Mouse (Mus musculus) heart, postnatal 14 days (tissue): ENCODE measurements around the gene Cdc42ep4. TPM values are rescaled to one million over a fixed set of nuclear protein-coding genes. Genes with fewer than 3 reads are reported as not detected.

Experiments used
- DNase-seq, 2 experiments: peaks; one replicate each; pipeline ENCODE4 v3.0.0; 2021 to 2022
- intact Hi-C: fragments of 180-260 bp; cut with DNase I; formaldehyde crosslinking; loops from one replicate; pipeline ENCODE4 v1.15.1; 2025
- total RNA-seq, 2 experiments: library from RNA; stranded (reverse); gene quantifications; 2 replicates each; pipeline ENCODE4 v1.2.3; 2021

Gene Cdc42ep4
- total RNA-seq, 2 experiments from 2014 or later: 30.9 to 33.4 TPM

DNA sequence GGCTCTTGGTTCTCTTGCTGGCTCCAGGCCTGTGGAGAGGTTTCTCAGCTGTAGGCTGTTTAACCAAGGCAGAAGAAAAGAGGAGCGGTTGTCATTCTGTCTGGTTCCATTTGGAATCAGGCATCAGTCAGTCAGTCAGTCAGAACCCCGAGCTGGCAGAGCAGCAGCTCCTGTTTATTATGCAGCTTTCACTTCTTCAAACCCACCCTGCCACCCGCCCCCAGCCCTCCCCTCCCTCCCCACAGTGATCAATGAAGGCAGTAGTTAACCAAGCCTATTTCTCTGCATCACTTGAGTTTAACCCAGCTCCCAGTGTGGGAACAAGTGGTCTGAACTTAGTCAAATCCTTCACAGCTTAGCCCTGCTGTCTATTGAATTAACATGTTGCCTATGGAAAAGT, 59.8 kb downstream of the Cdc42ep4 start:
- intact Hi-C loops: no loop called here
- DNase-seq: no peak

DNA sequence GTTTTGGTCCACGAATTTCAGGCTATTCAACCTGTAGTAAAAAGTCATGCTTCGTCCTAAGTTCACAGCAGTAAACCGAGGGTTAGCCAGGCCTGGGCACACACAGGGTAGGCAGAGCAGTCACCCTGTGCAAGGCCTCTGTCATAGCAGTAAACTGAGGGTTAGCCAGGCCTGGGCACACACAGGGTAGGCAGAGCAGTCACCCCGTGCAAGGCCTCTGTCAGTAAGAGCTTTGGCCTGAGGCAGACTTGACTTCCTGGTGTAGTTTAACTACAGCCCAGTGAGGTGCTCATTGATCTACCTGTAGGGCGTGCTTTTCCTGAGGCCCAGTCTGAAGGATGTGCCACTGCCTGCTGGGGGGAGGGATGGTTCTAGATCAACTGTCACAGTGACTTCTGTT, 60.4 kb downstream of the Cdc42ep4 start:
- intact Hi-C loops: no loop called here
- DNase-seq: no peak

DNA sequence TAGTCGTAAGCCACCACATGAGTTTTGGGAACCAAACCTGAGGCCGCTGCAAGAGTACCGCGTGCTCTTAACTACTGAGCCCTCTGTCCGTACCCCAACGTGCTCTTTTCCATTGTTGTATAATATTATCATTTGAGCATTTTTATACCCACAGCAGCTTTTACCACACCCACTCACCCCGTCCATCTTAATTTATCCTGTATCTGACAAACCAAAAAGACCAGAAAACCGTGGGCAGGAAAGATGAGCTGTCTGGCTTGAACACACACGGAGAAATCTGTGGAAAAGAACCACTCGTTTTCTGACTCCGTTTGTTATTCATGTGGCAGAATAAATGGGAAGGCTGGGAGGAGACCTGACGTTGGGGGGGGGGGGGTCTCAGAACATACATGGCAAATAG, 61.2 kb downstream of the Cdc42ep4 start:
- DNase-seq: no peak
- intact Hi-C loops: no loop called here

DNA sequence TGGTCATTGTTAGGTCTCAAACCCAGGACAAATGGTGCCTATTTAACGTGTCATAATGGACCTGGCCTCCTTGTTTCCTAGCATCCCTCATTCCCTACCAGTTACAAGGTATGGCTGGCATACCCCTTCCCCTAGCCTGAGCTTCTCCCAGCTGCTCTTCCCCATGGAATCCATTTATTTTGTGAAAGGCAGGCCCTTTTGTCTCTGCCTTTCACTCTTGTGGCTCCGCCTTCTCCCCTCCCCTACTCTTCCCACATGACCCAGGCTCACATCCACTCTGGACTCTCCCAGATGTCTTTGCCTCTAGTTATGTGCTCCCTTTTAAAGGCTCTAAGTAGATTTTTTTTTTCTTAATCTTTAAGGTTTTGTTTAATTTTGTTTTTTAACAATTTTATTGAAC, 64.7 kb downstream of the Cdc42ep4 start:
- intact Hi-C loops: no loop called here
- DNase-seq: no peak

DNA sequence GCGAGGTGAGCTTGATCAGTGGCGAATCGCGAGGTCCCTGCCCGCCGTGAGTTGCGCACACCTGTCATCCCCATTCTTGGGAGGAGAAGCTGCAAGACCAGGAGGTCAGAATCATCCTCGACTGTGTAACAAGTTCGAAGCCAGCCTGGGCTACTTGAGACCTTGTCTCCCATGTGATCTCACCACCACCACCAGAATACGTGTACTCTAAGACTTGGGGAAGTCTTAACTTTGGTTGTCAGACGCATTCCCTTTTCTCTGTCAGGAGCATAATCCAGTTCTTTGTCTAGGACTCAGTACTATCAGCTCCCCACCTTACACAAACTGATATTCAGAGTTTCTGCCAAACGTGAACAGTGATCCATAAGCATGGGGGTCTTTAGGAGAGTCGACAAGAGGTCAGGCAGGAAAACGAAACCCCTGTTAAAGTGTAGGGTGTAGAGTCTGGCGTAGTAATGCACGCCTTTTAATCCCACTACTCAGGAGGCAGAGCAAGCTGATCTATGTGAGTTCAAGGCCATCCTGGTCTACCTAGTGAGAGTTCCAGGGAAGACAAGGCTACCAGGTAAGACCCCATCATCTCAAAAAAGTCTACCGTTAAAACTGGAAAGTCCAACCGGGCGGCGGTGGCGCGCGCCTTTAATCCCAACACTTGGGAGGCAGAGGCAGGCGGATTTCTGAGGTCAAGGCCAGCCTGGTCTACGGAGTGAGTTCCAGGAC, 66.8 kb downstream of the Cdc42ep4 start:
- DNase-seq: no peak
- intact Hi-C loops: no loop called here

DNA sequence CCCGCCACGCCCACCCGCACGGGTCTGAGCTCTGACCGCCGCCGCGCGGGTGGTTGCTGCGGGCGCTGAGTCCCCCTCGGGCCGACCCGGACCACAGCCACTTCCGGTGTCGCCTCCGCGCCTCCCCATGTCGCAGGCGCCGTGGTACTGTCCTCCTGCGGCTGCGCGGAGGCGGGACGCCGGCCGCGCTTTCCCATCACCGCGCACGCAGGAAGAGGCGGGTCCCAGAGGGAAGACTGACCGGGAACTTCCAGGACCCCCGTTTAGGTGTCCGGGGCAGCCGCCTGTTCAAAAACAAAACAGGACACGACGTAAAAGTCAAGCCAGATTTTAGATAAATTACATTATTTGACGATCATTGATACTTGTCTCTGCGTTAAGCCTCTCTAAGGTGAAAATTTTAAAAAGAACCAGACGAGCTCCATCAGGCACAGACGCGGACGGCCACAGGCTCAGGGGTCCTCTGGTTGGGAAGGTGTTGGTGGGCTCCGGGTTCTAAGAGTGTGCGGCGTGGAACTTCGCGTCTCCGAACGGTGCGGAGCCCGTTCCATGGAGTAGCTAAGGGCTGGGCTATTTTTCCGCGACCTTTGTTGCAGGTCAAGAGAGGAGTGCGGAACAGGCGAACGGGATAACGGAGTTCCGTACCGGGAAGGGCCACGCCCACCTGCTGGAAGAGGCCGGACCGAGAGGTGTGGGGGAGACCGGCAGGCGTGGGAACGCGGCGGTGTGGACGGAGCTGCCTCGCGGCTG, 67.5 kb downstream of the Cdc42ep4 start, which contains the start of the genes Fam104a and D11Wsu47e:
Gene Fam104a, minus strand, starts transcription at position 199 of the 750 bp plus-strand sequence.
Gene D11Wsu47e, plus strand, starts transcription at position 456 of the 750 bp plus-strand sequence.
- intact Hi-C loops: loop anchor here (2.0 kb wide), 1 partner anchor 33 kb away; the partner anchor contains the start of gene Slc39a11
- DNase-seq: peak; percentile 97

DNA sequence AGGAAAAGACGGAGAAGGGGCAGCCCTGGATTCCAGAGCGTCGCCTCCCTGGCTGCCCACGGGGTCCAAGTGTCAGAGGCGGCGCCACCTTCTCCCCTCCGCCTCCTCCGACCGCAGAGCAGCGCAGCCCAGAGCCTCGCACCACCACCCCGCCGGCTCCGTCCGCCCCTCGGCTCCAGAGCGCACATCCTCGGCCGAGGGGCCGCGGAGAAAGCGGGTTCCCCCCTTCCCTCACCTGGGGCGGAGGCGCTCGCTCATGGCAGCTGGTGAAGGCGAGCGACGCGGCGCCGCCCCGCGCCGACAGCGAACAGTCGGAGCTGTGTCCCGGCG, 68.1 kb downstream of the Cdc42ep4 start:
- no peak for DNase-seq
- intact Hi-C loops: loop anchor here (2.0 kb wide), 1 partner anchor 33 kb away; the partner anchor contains the start of gene Slc39a11

DNA sequence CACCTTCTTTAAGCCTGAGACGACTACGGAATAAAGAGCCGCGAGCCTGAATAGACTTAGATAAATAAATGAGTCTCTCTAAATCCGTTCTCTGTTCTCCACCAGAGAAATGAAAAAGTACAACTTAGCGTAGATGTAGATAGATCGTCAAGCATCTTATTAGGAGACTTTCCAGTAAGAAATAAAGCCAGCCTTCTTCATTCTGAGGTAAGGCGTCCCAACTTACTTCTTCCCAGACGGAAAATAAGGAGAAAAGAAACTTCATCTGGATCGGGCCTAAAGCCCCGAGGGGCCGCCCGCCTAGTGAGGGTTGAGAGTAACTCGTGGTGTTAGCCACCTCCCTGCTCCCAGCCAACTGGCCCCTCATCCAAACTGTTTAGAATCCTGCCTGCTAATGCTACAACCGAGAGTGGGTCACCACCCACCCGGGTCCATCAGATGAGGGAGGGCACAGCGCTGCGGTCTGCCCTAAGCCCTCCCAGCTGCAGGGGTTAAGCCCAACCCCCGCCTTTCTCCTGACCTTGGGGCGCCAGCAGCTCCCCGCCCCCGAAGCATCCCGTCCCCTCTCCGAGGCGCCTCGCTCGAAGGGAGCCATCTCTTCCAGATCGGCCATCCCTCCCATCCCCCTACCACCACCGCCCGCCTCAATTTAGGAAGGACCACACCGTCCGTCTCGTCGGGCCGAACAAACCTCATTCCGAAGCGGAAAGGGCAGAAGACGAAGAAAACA, 68.6 kb downstream of the Cdc42ep4 start:
- peak; percentile 53 to 59 for DNase-seq
- intact Hi-C loops: loop anchor here (2.0 kb wide), 1 partner anchor 32 kb away; the partner anchor contains the start of gene Slc39a11

DNA sequence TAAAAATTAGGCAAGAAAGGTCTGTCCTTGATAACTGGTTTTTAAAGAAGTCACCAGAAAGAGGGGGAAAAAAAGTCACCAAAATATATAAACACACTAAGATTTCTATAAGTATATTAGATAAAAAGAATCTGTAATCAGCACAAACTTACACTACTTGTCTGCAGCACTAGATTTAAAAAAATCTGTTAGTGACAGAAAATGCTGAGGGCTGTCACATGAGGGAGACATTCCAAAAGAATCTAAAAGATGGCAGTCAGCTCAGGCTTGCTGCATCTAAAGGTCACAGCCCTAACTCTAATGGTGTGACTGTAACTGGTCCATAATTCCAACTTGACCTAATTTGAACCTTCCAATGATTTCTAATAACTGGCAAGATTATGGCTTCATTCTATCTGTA, 69.7 kb downstream of the Cdc42ep4 start:
- intact Hi-C loops: loop anchor here (2.0 kb wide), 1 partner anchor 31 kb away; the partner anchor contains the start of gene Slc39a11

DNA sequence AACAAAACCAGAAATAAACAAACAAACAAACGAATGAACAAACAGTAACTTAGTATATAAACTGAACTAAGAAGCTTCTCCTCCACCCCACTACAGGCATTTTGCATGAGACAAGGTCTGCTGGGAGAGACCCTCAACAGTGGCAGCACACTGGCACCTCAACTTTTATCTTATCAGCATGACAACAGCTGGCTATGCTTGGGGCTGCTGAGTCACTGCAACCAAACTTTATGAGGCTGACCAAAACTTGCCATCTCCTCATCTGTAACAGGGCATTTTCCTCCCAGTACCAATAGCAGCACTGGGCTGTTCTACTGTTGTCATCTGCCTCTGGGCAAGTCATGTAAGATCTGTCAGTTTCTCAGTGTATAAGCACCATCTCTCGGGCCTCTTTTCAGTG, 70.7 kb downstream of the Cdc42ep4 start:
- intact Hi-C loops: no loop called here
- DNase-seq: no peak

More for the DNA sequence above, 69.7 kb downstream of the Cdc42ep4 start:
- DNase-seq: no peak

DNA sequence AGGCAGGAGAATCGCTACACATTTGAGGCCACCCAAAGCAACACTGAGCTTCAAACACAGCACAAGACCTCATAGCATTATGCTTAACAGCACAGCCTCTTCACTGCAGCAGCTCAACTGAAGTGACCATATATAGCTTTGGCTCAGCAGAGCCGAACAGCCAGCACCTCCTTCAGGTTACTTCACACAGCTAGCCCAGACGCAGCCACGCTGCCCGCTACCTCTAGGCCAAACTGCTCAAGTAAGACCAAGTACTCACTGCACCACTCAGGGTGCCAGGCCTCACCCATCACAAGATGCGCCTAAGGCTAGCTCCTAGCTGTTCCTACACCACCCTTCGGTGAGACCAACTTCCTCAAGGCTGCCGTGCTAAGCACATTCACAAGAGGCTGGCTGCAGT, 73.3 kb downstream of the Cdc42ep4 start:
- intact Hi-C loops: no loop called here
- DNase-seq: no peak

DNA sequence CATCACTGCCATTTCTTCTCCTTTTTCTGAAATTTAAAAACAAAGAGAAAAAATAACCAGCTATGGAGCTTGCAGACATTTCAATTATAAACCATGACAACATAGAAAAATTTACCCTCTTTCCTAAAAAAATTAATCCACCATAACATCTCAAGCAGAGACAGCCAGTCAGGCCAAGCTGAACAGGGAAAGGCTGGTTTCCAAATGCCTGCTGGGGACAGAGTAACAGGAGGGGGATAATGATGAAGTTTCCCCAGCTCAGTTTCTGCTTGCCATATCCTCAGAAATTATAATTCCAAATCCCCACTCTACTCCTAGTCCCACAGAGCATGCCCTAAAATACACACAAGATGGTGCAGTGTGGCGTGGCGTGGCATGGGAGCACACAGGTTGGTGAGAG, 74.3 kb downstream of the Cdc42ep4 start:
- no peak for DNase-seq
- intact Hi-C loops: no loop called here

Other genes starting within 250 kb of the Cdc42ep4 start
- gene Sstr2, start 132.5 kb downstream of the Cdc42ep4 start, total RNA-seq: not detected
- 10 to 100 TPM; 16.1 to 18.5 TPM for gene Cog1, start 102.7 kb downstream of the Cdc42ep4 start, total RNA-seq
- gene Slc39a11, start 101.8 kb downstream of the Cdc42ep4 start, total RNA-seq: 1 to 10 TPM; 2.9 to 3.7 TPM
- gene Fam104a, start 67.7 kb downstream of the Cdc42ep4 start, total RNA-seq: 10 to 100 TPM; 15.3 to 16.0 TPM
- 1 to 10 TPM; 6.5 to 7.1 TPM for gene D11Wsu47e, start 67.5 kb downstream of the Cdc42ep4 start, total RNA-seq
- gene Cpsf4l, start 41.9 kb downstream of the Cdc42ep4 start, total RNA-seq: under 1 TPM in 1 of 2 experiments, not detected in 1; 0.20 TPM